Mouse (Mus musculus): Measurements from ENCODE around the gene Cacna1d.

- TF ChIP-seq CTCF (IDR thresholded peaks at IDR 0.05; ENCODE audit: low read depth, low read length) (no peak), POLR2A (IDR thresholded peaks at IDR 0.05; ENCODE audit: extremely low read depth, insufficient read depth, low read length) (no peak)
Observed at GRCm38 (mm10) chr14:30362370-30362769, 128.9 kb downstream of the Cacna1d start.

Data from liver, adult 2 months (tissue).